ENCODE assay signal across 8 mouse cellular contexts in the genomic region with DNA sequence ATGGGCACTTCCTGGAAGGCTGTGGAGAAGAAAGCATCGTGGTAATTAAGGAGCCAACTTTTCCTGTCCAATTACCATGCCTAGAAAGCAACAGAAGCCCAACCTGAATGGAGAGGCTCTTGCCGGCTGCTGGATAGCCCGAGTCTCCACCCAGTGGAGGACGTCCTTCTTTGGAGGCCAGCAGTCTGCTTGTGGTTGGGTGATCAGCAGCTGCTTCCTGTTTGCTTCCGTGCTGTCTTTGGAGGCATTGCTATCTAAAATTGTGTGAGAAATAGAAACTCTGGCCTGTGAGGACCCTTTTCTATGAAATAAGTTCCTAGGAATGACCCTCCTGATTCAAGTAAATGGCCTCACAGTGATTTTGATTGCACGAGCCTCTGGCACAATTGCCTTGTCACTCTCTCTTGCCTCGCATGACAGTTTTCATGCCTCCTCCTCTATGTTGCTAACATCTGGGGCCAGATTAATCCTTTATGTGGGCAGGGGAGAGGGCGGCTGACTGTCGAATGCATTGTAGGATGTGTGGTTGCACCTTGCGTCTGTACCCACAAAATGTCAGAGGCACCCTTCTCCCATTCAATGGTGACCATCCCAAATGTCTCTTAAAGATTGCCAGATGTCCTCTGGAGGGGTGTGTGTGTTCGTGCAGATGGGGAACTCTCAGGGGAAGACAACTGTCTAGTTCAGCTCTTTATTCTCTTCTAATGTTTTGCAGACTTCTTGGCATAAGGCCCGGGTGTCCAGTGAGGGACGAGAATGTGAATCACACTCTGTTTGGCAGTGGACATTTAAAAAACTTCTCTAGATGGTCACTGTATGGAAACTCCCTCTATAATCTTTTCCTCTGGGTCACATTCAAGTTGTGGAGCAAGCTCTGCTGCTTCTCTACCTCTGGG.
DNase-seq lines count a peak whose midpoint lies in the region; ATAC-seq and TF ChIP-seq lines count a peak whose summit lies in the region.

No protein-coding gene starts in this region.

- no peaks in the 10 kb centered on the region for H3K4me1 ChIP-seq in limb, embryonic 14.5 days (ENCODE audit: control insufficient read depth, insufficient read depth, low read length)
- 0 out of 2 replicates have a peak, but pooled peaks cover 3% of the 10 kb centered on the region for H3K4me1 ChIP-seq in limb, embryonic 10.5 days
- peaks cover 12% of the 10 kb centered on the region for H3K4me1 ChIP-seq in heart, postnatal 0 days (ENCODE audit: control insufficient read depth, insufficient read depth)
- peaks cover 3% of the 10 kb centered on the region for H3K4me1 ChIP-seq in liver, embryonic 16.5 days (ENCODE audit: control insufficient read depth, low read depth, low read length)

- no peaks in the 10 kb centered on the region for H3K27me3 ChIP-seq in limb, embryonic 14.5 days (ENCODE audit: control insufficient read depth, insufficient read depth, low read length)
- no peaks in the 10 kb centered on the region for H3K27me3 ChIP-seq in limb, embryonic 10.5 days (ENCODE audit: low read depth, poor library complexity, severe bottlenecking)
- no peaks in the 10 kb centered on the region for H3K27me3 ChIP-seq in heart, postnatal 0 days (ENCODE audit: control insufficient read depth, insufficient read depth, low read length)
- no peaks in the 10 kb centered on the region for H3K27me3 ChIP-seq in liver, embryonic 16.5 days (ENCODE audit: control insufficient read depth, insufficient read depth, low read depth, low read length)
- H3K27me3 ChIP-seq in splenic B cell, adult 2 months (ENCODE audit: control insufficient read depth, insufficient read depth, low read length, poor library complexity, severe bottlenecking): no peaks in the 10 kb centered on the region

- no peak for TF ChIP-seq EP300 in heart, postnatal 0 days (IDR thresholded peaks at IDR 0.05; ENCODE audit: low read depth)

- H3K9me3 ChIP-seq in limb, embryonic 14.5 days (ENCODE audit: control insufficient read depth, low read length): no peaks in the 10 kb centered on the region
- H3K9me3 ChIP-seq in limb, embryonic 10.5 days (replicated peaks): no peaks in the 10 kb centered on the region
- H3K9me3 ChIP-seq in heart, postnatal 0 days (replicated peaks; ENCODE audit: control insufficient read depth, low read length): no peaks in the 10 kb centered on the region
- H3K9me3 ChIP-seq in liver, embryonic 16.5 days (replicated peaks; ENCODE audit: control insufficient read depth, low read length): no peaks in the 10 kb centered on the region

- peak; percentile 31 for TF ChIP-seq CTCF in heart, postnatal 0 days (IDR thresholded peaks at IDR 0.05; ENCODE audit: low read depth)

- WGBS in limb, embryonic 14.5 days: 52% methylated on average over 13 of the region's 13 CpGs
- 71% methylated on average over 13 of the region's 13 CpGs for WGBS in limb, embryonic 10.5 days
- WGBS in heart, postnatal 0 days: 32% methylated on average over 13 of the region's 13 CpGs
- 18% methylated on average over 13 of the region's 13 CpGs for WGBS in liver, embryonic 16.5 days (ENCODE audit: insufficient replicate concordance)

- no peak for ATAC-seq in limb, embryonic 14.5 days (ENCODE audit: low FRiP score, low read depth)
- ATAC-seq in heart, postnatal 0 days (ENCODE audit: insufficient read depth, low read depth): peak; percentile 75
- ATAC-seq in liver, embryonic 16.5 days (ENCODE audit: low read depth): peak; percentile 51; the same call in 1 of the 2 replicates

- H3K4me3 ChIP-seq in limb, embryonic 14.5 days (replicated peaks; ENCODE audit: low read length): no peak overlapping the region
- no peak overlapping the region for H3K4me3 ChIP-seq in limb, embryonic 10.5 days
- H3K4me3 ChIP-seq in heart, postnatal 0 days (ENCODE audit: low read depth, low read length): no peak overlapping the region
- 0 out of 2 replicates have a peak overlapping the region, but pooled peaks have one; percentile 4 for H3K4me3 ChIP-seq in liver, embryonic 16.5 days (ENCODE audit: low read depth, low read length)

- no peak overlapping the region for H3K27ac ChIP-seq in limb, embryonic 14.5 days (replicated peaks; ENCODE audit: low read depth, low read length)
- no peak overlapping the region for H3K27ac ChIP-seq in limb, embryonic 10.5 days
- peak overlapping the region; percentile 66 for H3K27ac ChIP-seq in heart, postnatal 0 days (ENCODE audit: low read depth)
- peak overlapping the region; percentile 36; the same call in 1 of the 2 replicates for H3K27ac ChIP-seq in liver, embryonic 16.5 days (ENCODE audit: low read length)

- H3K4me2 ChIP-seq in limb, embryonic 14.5 days (replicated peaks; ENCODE audit: low read depth, low read length, severe bottlenecking): no peak overlapping the region
- peak overlapping the region; percentile 31; the same call in 1 of the 2 replicates for H3K4me2 ChIP-seq in heart, postnatal 0 days (ENCODE audit: low read depth, low read length)
- H3K4me2 ChIP-seq in liver, embryonic 16.5 days (ENCODE audit: low read depth, low read length): peak overlapping the region; percentile 26

- peak; percentile 59 for DNase-seq in limb, embryonic 14.5 days (ENCODE audit: low spot score)
- no peak for DNase-seq in limb, embryonic 10.5 days (ENCODE audit: low spot score)
- DNase-seq in adrenal gland, postnatal 36 days: peak; percentile 70 to 73
- peak; percentile 78 for DNase-seq in heart, postnatal 0 days (ENCODE audit: low spot score)
- peak; percentile 73 for DNase-seq in splenic B cell, adult 2 months (ENCODE audit: low read depth, low spot score)
- DNase-seq in cerebellum, adult 11-12 months: no peak
- no peak for DNase-seq in layer of hippocampus, adult 18-20 months (ENCODE audit: low spot score in 2 of 2)

- TF ChIP-seq POLR2A in limb, embryonic 14.5 days (IDR thresholded peaks at IDR 0.05; ENCODE audit: borderline replicate concordance, extremely low read depth, insufficient read depth, insufficient read length): no peak

- H3K36me3 ChIP-seq in limb, embryonic 14.5 days (ENCODE audit: control insufficient read depth, insufficient read depth, low read length): no peaks in the 10 kb centered on the region
- H3K36me3 ChIP-seq in limb, embryonic 10.5 days: no peaks in the 10 kb centered on the region
- no peaks in the 10 kb centered on the region for H3K36me3 ChIP-seq in heart, postnatal 0 days (replicated peaks; ENCODE audit: control insufficient read depth, insufficient read depth, low read length)
- H3K36me3 ChIP-seq in liver, embryonic 16.5 days (ENCODE audit: control insufficient read depth, insufficient read depth): no peaks in the 10 kb centered on the region
- H3K36me3 ChIP-seq in splenic B cell, adult 2 months (ENCODE audit: control insufficient read depth, insufficient read depth, low read length, poor library complexity, severe bottlenecking): no peaks in the 10 kb centered on the region

- no peak overlapping the region for H3K9ac ChIP-seq in limb, embryonic 14.5 days (ENCODE audit: low read depth, low read length, severe bottlenecking)
- H3K9ac ChIP-seq in heart, postnatal 0 days (replicated peaks; ENCODE audit: low read depth, low read length): no peak overlapping the region
- H3K9ac ChIP-seq in liver, embryonic 16.5 days (ENCODE audit: low read depth, low read length): no peak overlapping the region

Comparison
In these comparisons a context has a peak if more than half of its experiments do, and no peak if none do; other contexts are left out.
1. DNase-seq: peak in limb, embryonic 14.5 days (single experiment), adrenal gland, postnatal 36 days (2 of 2), heart, postnatal 0 days (single experiment) and splenic B cell, adult 2 months (single experiment); none in limb, embryonic 10.5 days (single experiment), cerebellum, adult 11-12 months (single experiment) and layer of hippocampus, adult 18-20 months (0 of 2).
2. H3K27ac ChIP-seq: peak in heart, postnatal 0 days (single experiment) and liver, embryonic 16.5 days (single experiment); none in limb, embryonic 14.5 days (single experiment) and limb, embryonic 10.5 days (single experiment).